Mouse (Mus musculus) kidney, adult 2 months (tissue): ENCODE measurements around the gene Ppm1l. TPM values are rescaled to one million over a fixed set of nuclear protein-coding genes. Genes with fewer than 3 reads are reported as not detected.
"Not testable (repeated sequence)": the region's sequence is repeated elsewhere in the genome, so short reads cannot be mapped to it uniquely, and the experiment has no call there.

ENCODE experiments used
- DNase-seq: peaks from one replicate; pipeline ENCODE4 v3.0.0; 2021
- H3K27ac ChIP-seq: fragments of 200-500 bp; 2 replicates; pipeline ENCODE4 v1.5.1; 2012; ENCODE audit warnings: low read depth, low read length, control low read depth, inconsistent platforms; ENCODE audit not compliant: insufficient read depth
- H3K27me3 ChIP-seq: fragments of 200-500 bp; replicated peaks from 2 replicates; pipeline ENCODE4 v1.6.1; 2012; ENCODE audit warnings: mild to moderate bottlenecking, moderate library complexity, low read length, inconsistent platforms; ENCODE audit not compliant: control insufficient read depth, insufficient read depth
- H3K36me3 ChIP-seq: fragments of 200-500 bp; 2 replicates; pipeline ENCODE4 v1.6.1; 2012; ENCODE audit warnings: mild to moderate bottlenecking, moderate library complexity, low read length, inconsistent platforms; ENCODE audit not compliant: control insufficient read depth, insufficient read depth
- H3K4me1 ChIP-seq: fragments of 200-500 bp; 2 replicates; pipeline ENCODE4 v1.6.1; 2011; ENCODE audit warnings: low read length; ENCODE audit not compliant: control insufficient read depth, insufficient read depth
- H3K4me3 ChIP-seq: fragments of 200-500 bp; 2 replicates; pipeline ENCODE4 v1.5.1; 2011; ENCODE audit warnings: mild to moderate bottlenecking, low read depth, low read length, control low read depth; ENCODE audit not compliant: insufficient read depth
- CTCF ChIP-seq: fragments of 200-500 bp; conservative IDR thresholded peaks from 2 replicates; pipeline ENCODE4 v1.5.1; 2011; ENCODE audit warnings: low read depth, mild to moderate bottlenecking, control low read depth, low read length, moderate library complexity, mixed read lengths; ENCODE audit not compliant: insufficient read depth, insufficient read length
- POLR2A ChIP-seq: fragments of 200-500 bp; IDR thresholded peaks from one replicate; pipeline ENCODE4 v1.6.1; 2011; ENCODE audit warnings: low read depth, low read length, control low read depth
- WGBS: fragments of 180-500 bp; shearing (Covaris S2); methylation state at CpG from one replicate; pipeline ENCODE4 v1.1.7; 2018; 5-methylcytosine and 5-hydroxymethylcytosine counted together
- polyA plus RNA-seq: library from polyadenylated mRNA; depleted of rRNA; stranded (reverse); fragments of >200 nt; gene quantifications from 2 replicates; pipeline ENCODE4 v1.2.3, GENCODE M21; 2012

The Ppm1l gene
- polyA plus RNA-seq, 1 experiment: 4.0 TPM

GRCm38 (mm10) chr3:69563406-69563805 lies 246.7 kb downstream of the Ppm1l start:
- 66% methylated on average over 6 of the region's 6 CpGs for WGBS
- no peak overlapping the region for H3K27ac ChIP-seq
- H3K4me1 ChIP-seq: no peaks in the 10 kb centered on the region
- H3K4me3 ChIP-seq: no peak overlapping the region
- TF ChIP-seq POLR2A: no peak
- TF ChIP-seq CTCF: 0 out of 2 replicates have a peak, but pooled peaks have one; percentile 13
- H3K27me3 ChIP-seq: no peaks in the 10 kb centered on the region
- no peaks in the 10 kb centered on the region for H3K36me3 ChIP-seq
- no peak for DNase-seq

DNA sequence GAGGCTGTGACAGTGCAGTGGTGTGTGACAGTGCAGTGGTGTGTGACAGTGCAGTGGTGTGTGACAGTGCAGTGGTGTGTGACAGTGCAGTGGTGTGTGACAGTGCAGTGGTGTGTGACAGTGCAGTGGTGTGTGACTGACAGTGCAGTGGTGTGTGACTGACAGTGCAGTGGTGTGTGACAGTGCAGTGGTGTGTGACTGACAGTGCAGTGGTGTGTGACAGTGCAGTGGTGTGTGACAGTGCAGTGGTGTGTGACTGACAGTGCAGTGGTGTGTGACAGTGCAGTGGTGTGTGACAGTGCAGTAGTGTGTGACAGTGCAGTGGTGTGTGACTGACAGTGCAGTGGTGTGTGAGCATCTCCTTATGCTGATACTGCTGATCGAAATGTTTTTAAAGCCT lies 248.9 kb downstream of the Ppm1l start:
- H3K4me1 ChIP-seq, H3K36me3 ChIP-seq, H3K4me3 ChIP-seq, H3K27me3 ChIP-seq: not testable (repeated sequence)
- H3K27ac ChIP-seq: peak overlapping the region; percentile 55; the same call in 1 of the 2 replicates
- 64% methylated on average over 1 of the region's 1 CpGs for WGBS
- DNase-seq: peak; percentile 62

DNA sequence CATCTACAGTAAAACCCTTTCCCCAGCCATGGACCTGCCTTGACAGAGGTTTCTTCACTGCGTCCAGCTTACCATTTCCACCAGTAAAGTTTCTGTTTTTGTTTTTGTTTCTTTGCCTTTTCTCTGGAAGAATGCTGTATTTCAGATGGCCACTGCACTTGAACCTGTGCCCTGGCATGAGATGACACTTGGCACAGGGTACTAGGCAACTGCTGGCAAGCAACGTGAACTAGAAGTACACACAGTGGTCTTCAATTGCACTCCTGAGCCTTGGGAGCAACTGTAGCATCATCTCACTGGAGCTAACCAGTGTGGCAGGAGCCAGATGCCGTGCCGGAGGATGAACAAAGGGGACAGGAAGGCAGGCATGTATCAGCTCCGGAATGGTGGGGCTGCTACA lies 255.9 kb downstream of the Ppm1l start:
- WGBS: 89% methylated on average over 5 of the region's 5 CpGs
- no peak for TF ChIP-seq POLR2A
- TF ChIP-seq CTCF: no peak
- Histone ChIP-seq H3K4me3 (no peak overlapping the region), H3K4me1 (no peaks in the 10 kb centered on the region), H3K36me3 (no peaks in the 10 kb centered on the region), H3K27me3 (no peaks in the 10 kb centered on the region), H3K27ac (no peak overlapping the region)
- DNase-seq: no peak

GRCm38 (mm10) chr3:69575577-69575976 lies 258.9 kb downstream of the Ppm1l start:
- no peak overlapping the region for H3K27ac ChIP-seq
- no peaks in the 10 kb centered on the region for H3K27me3 ChIP-seq
- no peak overlapping the region for H3K4me3 ChIP-seq
- H3K36me3 ChIP-seq: no peaks in the 10 kb centered on the region
- TF ChIP-seq POLR2A: no peak
- no peak for TF ChIP-seq CTCF
- no peak for DNase-seq
- no peaks in the 10 kb centered on the region for H3K4me1 ChIP-seq
- WGBS: 94% methylated on average over 11 of the region's 11 CpGs

DNA sequence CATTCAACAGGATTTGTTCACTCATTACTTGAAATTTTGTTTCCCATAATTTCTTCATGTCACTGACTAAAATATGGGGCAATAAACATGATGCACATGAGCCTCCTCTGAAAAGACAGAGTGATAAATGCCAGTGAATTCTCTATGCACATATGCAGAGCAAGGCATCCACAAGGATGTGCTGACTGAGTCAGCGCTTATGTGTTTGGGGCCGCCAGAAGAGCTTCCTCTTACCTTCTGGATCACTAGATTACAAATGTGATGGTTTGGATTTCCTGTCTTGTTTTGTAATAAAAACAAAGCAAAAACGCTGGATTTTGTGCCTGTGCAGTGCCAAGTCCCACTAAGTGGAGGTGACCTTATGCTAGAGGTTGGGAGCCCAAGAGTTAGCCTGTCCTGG lies 260.1 kb downstream of the Ppm1l start:
- WGBS: 64% methylated on average over 3 of the region's 3 CpGs
- Histone ChIP-seq H3K4me3 (no peak overlapping the region), H3K4me1 (no peaks in the 10 kb centered on the region), H3K36me3 (no peaks in the 10 kb centered on the region), H3K27ac (no peak overlapping the region), H3K27me3 (no peaks in the 10 kb centered on the region)
- TF ChIP-seq CTCF: no peak
- no peak for TF ChIP-seq POLR2A
- no peak for DNase-seq

DNA sequence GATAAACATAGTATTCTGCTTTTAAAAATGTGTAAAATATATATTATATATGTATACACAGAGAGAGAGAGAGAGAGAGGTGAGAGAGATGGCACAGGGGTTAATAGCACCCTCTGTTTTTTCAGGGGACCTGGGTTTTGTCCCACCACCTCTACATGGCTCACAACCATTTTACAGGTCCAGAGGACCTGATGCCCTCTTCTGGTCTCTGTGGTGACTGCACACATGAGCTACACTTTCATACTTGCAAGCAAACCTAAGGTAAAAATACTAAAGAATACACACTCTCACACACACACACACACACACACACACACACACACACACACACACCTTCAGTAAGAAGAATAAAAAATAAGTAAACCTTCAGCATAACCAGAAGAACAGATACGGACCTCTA lies 262.1 kb downstream of the Ppm1l start:
- Histone ChIP-seq H3K27ac (no peak overlapping the region), H3K4me1 (peaks cover 6% of the 10 kb centered on the region; the same call in 1 of the 2 replicates), H3K4me3 (no peak overlapping the region), H3K36me3 (no peaks in the 10 kb centered on the region), H3K27me3 (no peaks in the 10 kb centered on the region)
- WGBS: 100% methylated on average over 1 of the region's 1 CpGs
- no peak for DNase-seq
- TF ChIP-seq POLR2A (no peak), CTCF (peak; percentile 31; the same call in 1 of the 2 replicates)

GRCm38 (mm10) chr3:69583798-69584197 lies 267.1 kb downstream of the Ppm1l start:
- 39% methylated on average over 1 of the region's 1 CpGs for WGBS
- Histone ChIP-seq H3K36me3 (no peaks in the 10 kb centered on the region), H3K27me3 (no peaks in the 10 kb centered on the region), H3K4me3 (no peak overlapping the region), H3K4me1 (peaks cover 10% of the 10 kb centered on the region; the same call in 1 of the 2 replicates), H3K27ac (0 out of 2 replicates have a peak overlapping the region, but pooled peaks have one; percentile 39)
- no peak for TF ChIP-seq POLR2A
- no peak for TF ChIP-seq CTCF
- no peak for DNase-seq
